Mouse (Mus musculus) adipocyte (in vitro differentiated cells): Measurements from ENCODE around the gene 1700016C15Rik.

Experiments
- DNase-seq: peaks from one replicate; pipeline ENCODE4 v3.0.0-alpha.2; 2016; ENCODE audit warnings: low spot score

1700016C15Rik gene

GRCm38 (mm10) chr1:177729043-177730024, at the start of gene 1700016C15Rik:
Gene 1700016C15Rik (plus strand): TSS chr1:177729814.
- no peak for DNase-seq

- DNase-seq = no peak
These were observed 48.4 kb upstream of the 1700016C15Rik start for GRCm38 (mm10) chr1:177681239-177681638.

- DNase-seq = peak; percentile 36
These were observed 45.4 kb upstream of the 1700016C15Rik start for GRCm38 (mm10) chr1:177683931-177684836.

- DNase-seq = peak; percentile 74
These were observed 44.7 kb upstream of the 1700016C15Rik start for GRCm38 (mm10) chr1:177684901-177685300.

- DNase-seq = no peak
These were observed 43.5 kb upstream of the 1700016C15Rik start for GRCm38 (mm10) chr1:177686137-177686536.

- no peak for DNase-seq
These were observed 42.6 kb upstream of the 1700016C15Rik start for GRCm38 (mm10) chr1:177686982-177687381.

- DNase-seq = no peak
These were observed 37.1 kb upstream of the 1700016C15Rik start for GRCm38 (mm10) chr1:177692491-177692890.

- DNase-seq = no peak
These were observed 35.9 kb upstream of the 1700016C15Rik start for GRCm38 (mm10) chr1:177693486-177694252.

- no peak for DNase-seq
These were observed 29.1 kb upstream of the 1700016C15Rik start for GRCm38 (mm10) chr1:177700560-177700959.

- peak; percentile 88 for DNase-seq
These were observed 27.0 kb upstream of the 1700016C15Rik start for GRCm38 (mm10) chr1:177702481-177703146.

- DNase-seq = peak; percentile 44
These were observed 26.3 kb upstream of the 1700016C15Rik start for GRCm38 (mm10) chr1:177703147-177703807.

GRCm38 (mm10) chr1:177705204-177705603, 24.4 kb upstream of the 1700016C15Rik start:
- peak; percentile 24 for DNase-seq

GRCm38 (mm10) chr1:177707571-177707970, 22.0 kb upstream of the 1700016C15Rik start:
- no peak for DNase-seq

- peak; percentile 87 for DNase-seq
These were observed 21.0 kb upstream of the 1700016C15Rik start for GRCm38 (mm10) chr1:177708583-177709055.

GRCm38 (mm10) chr1:177711000-177711399, 18.6 kb upstream of the 1700016C15Rik start:
- no peak for DNase-seq

- DNase-seq = no peak
These were observed 18.2 kb upstream of the 1700016C15Rik start for GRCm38 (mm10) chr1:177711418-177711817.

- DNase-seq = no peak
These were observed 15.8 kb upstream of the 1700016C15Rik start for GRCm38 (mm10) chr1:177713635-177714396.

- DNase-seq = no peak
These were observed 15.1 kb upstream of the 1700016C15Rik start for GRCm38 (mm10) chr1:177714397-177715012.

GRCm38 (mm10) chr1:177716448-177716847, 13.2 kb upstream of the 1700016C15Rik start:
- no peak for DNase-seq
